Mouse (Mus musculus) embryonic fibroblast, embryonic 13.5 days (primary cell): Measurements from ENCODE around the gene Aff4.
A peak's percentile ranks its signal among the peaks of the same experiment; 100 is the strongest.

ENCODE experiments used
- CTCF ChIP-seq: IDR thresholded peaks from 2 replicates; pipeline ENCODE4 v1.5.1; 2011; ENCODE audit warnings: mild to moderate bottlenecking, control low read depth, low read length, moderate library complexity, borderline replicate concordance; ENCODE audit not compliant: insufficient read depth
- POLR2A ChIP-seq: IDR thresholded peaks from 2 replicates; pipeline ENCODE4 v1.6.1; 2011; ENCODE audit warnings: low read depth, mild to moderate bottlenecking, control low read depth, low read length, moderate library complexity

- TF ChIP-seq CTCF (peak; percentile 29; the same call in 1 of the 2 replicates), POLR2A (no peak)
Observed at GRCm38 (mm10) chr11:53457372-53457954, 106.8 kb downstream of the Aff4 start.
